Mouse (Mus musculus) myocyte (in vitro differentiated cells): ENCODE measurements around the gene Apex1. TPM values are rescaled to one million over a fixed set of nuclear protein-coding genes. Genes with fewer than 3 reads are reported as not detected.

Experiments
- H3K27me3 ChIP-seq: one replicate; pipeline ENCODE4 v1.6.1; 2011; ENCODE audit not compliant: control insufficient read depth, insufficient read depth, insufficient read length
- H3K36me3 ChIP-seq: one replicate; pipeline ENCODE4 v1.6.1; 2011; ENCODE audit not compliant: control insufficient read depth, insufficient read depth
- H3K4me2 ChIP-seq: one replicate; pipeline ENCODE4 v1.6.1; 2011; ENCODE audit warnings: low read depth, control low read depth
- H3K4me3 ChIP-seq: one replicate; pipeline ENCODE4 v1.5.1; 2011; ENCODE audit warnings: mild to moderate bottlenecking, control low read depth, moderate library complexity
- H3K79me2 ChIP-seq: one replicate; pipeline ENCODE4 v1.6.1; 2011; ENCODE audit not compliant: control insufficient read depth, insufficient read depth
- H3ac ChIP-seq: one replicate; pipeline ENCODE4 v1.6.1; 2011; ENCODE audit not compliant: control insufficient read depth, insufficient read length
- CEBPB ChIP-seq: IDR thresholded peaks from 2 replicates; pipeline ENCODE4 v1.6.1; 2011; ENCODE audit warnings: mild to moderate bottlenecking, moderate library complexity; ENCODE audit not compliant: poor library complexity, insufficient read depth, severe bottlenecking
- E2F4 ChIP-seq: IDR thresholded peaks from one replicate; pipeline ENCODE4 v1.6.1; 2011; ENCODE audit warnings: mild to moderate bottlenecking, control low read depth, moderate library complexity; ENCODE audit not compliant: insufficient read depth
- MAX ChIP-seq: IDR thresholded peaks from one replicate; pipeline ENCODE4 v1.6.1; 2011; ENCODE audit warnings: low read depth, mild to moderate bottlenecking, control low read depth
- MYOD1 ChIP-seq, 3 experiments: IDR thresholded peaks; one replicate each; pipeline ENCODE4 v1.6.1; 2011; ENCODE audit warnings: control low read depth in 2 of 3, low read depth in 2 of 3, mild to moderate bottlenecking in 2 of 3, moderate library complexity in 1 of 3; ENCODE audit not compliant: insufficient read length in 2 of 3, control insufficient read depth in 1 of 3
- MYOG ChIP-seq, 3 experiments: IDR thresholded peaks; one replicate each; pipeline ENCODE4 v1.6.1; 2011; ENCODE audit warnings: control low read depth in 2 of 3, low read depth in 2 of 3, mild to moderate bottlenecking in 2 of 3; ENCODE audit not compliant: insufficient read length in 2 of 3, control insufficient read depth in 1 of 3, insufficient read depth in 1 of 3
- POLR2A ChIP-seq: IDR thresholded peaks from one replicate; pipeline ENCODE4 v1.6.1; 2011; ENCODE audit warnings: low read depth, mild to moderate bottlenecking, control low read depth, moderate library complexity; ENCODE audit not compliant: insufficient read length
- POLR2AphosphoS2 ChIP-seq: IDR thresholded peaks from one replicate; pipeline ENCODE4 v1.6.1; 2011; ENCODE audit warnings: low read depth, control low read depth; ENCODE audit not compliant: insufficient read length
- REST ChIP-seq: IDR thresholded peaks from one replicate; pipeline ENCODE4 v1.6.1; 2011; ENCODE audit warnings: mild to moderate bottlenecking, control low read depth, moderate library complexity; ENCODE audit not compliant: insufficient read depth, insufficient read length
- SRF ChIP-seq: IDR thresholded peaks from one replicate; pipeline ENCODE4 v1.6.1; 2011; ENCODE audit warnings: low read depth; ENCODE audit not compliant: control insufficient read depth, insufficient read length
- TCF12 ChIP-seq: IDR thresholded peaks from one replicate; pipeline ENCODE4 v1.6.1; 2011; ENCODE audit warnings: mild to moderate bottlenecking, control low read depth; ENCODE audit not compliant: poor library complexity, insufficient read depth, severe bottlenecking
- TCF3 ChIP-seq: IDR thresholded peaks from one replicate; pipeline ENCODE4 v1.6.1; 2011; ENCODE audit warnings: low read depth, control low read depth; ENCODE audit not compliant: insufficient read length
- USF1 ChIP-seq: IDR thresholded peaks from one replicate; pipeline ENCODE4 v1.6.1; 2011; ENCODE audit warnings: low read depth, mild to moderate bottlenecking, control low read depth, moderate library complexity
- polyA plus RNA-seq: library from polyadenylated mRNA; unstranded; fragments of >200 nt; fragmentation: generic; extraction: Trizol; gene quantifications from one replicate; pipeline ENCODE4 v1.2.1, GENCODE M21; 2012; ENCODE audit warnings: missing spikeins

Gene Apex1
- polyA plus RNA-seq, 1 experiment: 113 TPM

- Histone ChIP-seq H3K4me3 (peak overlapping the region; percentile 43), H3K79me2 (peaks cover 43% of the 10 kb centered on the region)
- peak in 1 of 3 experiments; percentile 62 for TF ChIP-seq MYOD1 (IDR thresholded peaks at IDR 0.05; ENCODE audit: control insufficient read depth in 1 of 3, insufficient read length in 2 of 3, low read depth in 2 of 3)
- TF ChIP-seq POLR2A: no peak
- no peak for TF ChIP-seq USF1
- TF ChIP-seq TCF3: no peak
- no peak for TF ChIP-seq CEBPB
- TF ChIP-seq SRF: no peak
- TF ChIP-seq REST: no peak
- TF ChIP-seq MAX: no peak
- TF ChIP-seq E2F4: no peak
- TF ChIP-seq MYOG (IDR thresholded peaks at IDR 0.05; ENCODE audit: control insufficient read depth in 1 of 3, insufficient read depth in 1 of 3, insufficient read length in 2 of 3, low read depth in 2 of 3): peak in 1 of 3 experiments; percentile 48
Observed at GRCm38 (mm10) chr14:50930377-50930753, 5.6 kb downstream of the Apex1 start.

GRCm38 (mm10) chr14:50930754-50931492, 6.2 kb downstream of the Apex1 start, which contains the start of the genes Pip4p1 and Pnp:
Gene Pip4p1 (minus strand): TSS chr14:50930856.
Gene Pnp (plus strand): TSS chr14:50931082.
- Histone ChIP-seq H3K4me2 (peak within 1 kb of the TSS; percentile 94), H3K27me3 (no peaks in the 10 kb centered on the region), H3ac (peak within 1 kb of the TSS; percentile 56), H3K4me3 (peak within 1 kb of the TSS; percentile 43), H3K79me2 (peaks cover 38% of the 10 kb centered on the region), H3K36me3 (peaks cover 24% of the 10 kb centered on the region)
- TF ChIP-seq USF1: peak; percentile 98
- no peak for TF ChIP-seq MAX
- peak in 2 of 3 experiments; percentile 21 to 45 for TF ChIP-seq MYOD1 (IDR thresholded peaks at IDR 0.05; ENCODE audit: control insufficient read depth in 1 of 3, insufficient read length in 2 of 3, low read depth in 2 of 3)
- TF ChIP-seq SRF: peak; percentile 70
- peak; percentile 83 for TF ChIP-seq POLR2A
- TF ChIP-seq TCF3: no peak
- no peak for TF ChIP-seq REST
- no peak for TF ChIP-seq TCF12
- TF ChIP-seq MYOG (IDR thresholded peaks at IDR 0.05; ENCODE audit: control insufficient read depth in 1 of 3, insufficient read depth in 1 of 3, insufficient read length in 2 of 3, low read depth in 2 of 3): peak in 2 of 3 experiments; percentile 41 to 46
- peak; percentile 33 for TF ChIP-seq E2F4
- TF ChIP-seq CEBPB: no peak
- peak; percentile 67 for TF ChIP-seq POLR2AphosphoS2

More at GRCm38 (mm10) chr14:50930377-50930753, 5.6 kb downstream of the Apex1 start:
- peak overlapping the region; percentile 56 for H3ac ChIP-seq
- peak overlapping the region; percentile 94 for H3K4me2 ChIP-seq
- no peaks in the 10 kb centered on the region for H3K27me3 ChIP-seq
- peaks cover 24% of the 10 kb centered on the region for H3K36me3 ChIP-seq

- peak overlapping the region; percentile 43 for H3K4me3 ChIP-seq
- TF ChIP-seq SRF (no peak), USF1 (no peak), MYOD1 (IDR thresholded peaks at IDR 0.05; ENCODE audit: control insufficient read depth in 1 of 3, insufficient read length in 2 of 3, low read depth in 2 of 3) (no peak), MYOG (IDR thresholded peaks at IDR 0.05; ENCODE audit: control insufficient read depth in 1 of 3, insufficient read depth in 1 of 3, insufficient read length in 2 of 3, low read depth in 2 of 3) (no peak), REST (no peak), TCF3 (no peak), MAX (no peak), POLR2AphosphoS2 (no peak), CEBPB (no peak), TCF12 (no peak), E2F4 (no peak), POLR2A (no peak)
- H3K4me2 ChIP-seq: peak overlapping the region; percentile 74
- H3K36me3 ChIP-seq: peaks cover 24% of the 10 kb centered on the region
- H3K27me3 ChIP-seq: no peaks in the 10 kb centered on the region
- H3ac ChIP-seq: peak overlapping the region; percentile 56
- peaks cover 31% of the 10 kb centered on the region for H3K79me2 ChIP-seq
Observed at GRCm38 (mm10) chr14:50931493-50932020, 6.8 kb downstream of the Apex1 start.

DNA sequence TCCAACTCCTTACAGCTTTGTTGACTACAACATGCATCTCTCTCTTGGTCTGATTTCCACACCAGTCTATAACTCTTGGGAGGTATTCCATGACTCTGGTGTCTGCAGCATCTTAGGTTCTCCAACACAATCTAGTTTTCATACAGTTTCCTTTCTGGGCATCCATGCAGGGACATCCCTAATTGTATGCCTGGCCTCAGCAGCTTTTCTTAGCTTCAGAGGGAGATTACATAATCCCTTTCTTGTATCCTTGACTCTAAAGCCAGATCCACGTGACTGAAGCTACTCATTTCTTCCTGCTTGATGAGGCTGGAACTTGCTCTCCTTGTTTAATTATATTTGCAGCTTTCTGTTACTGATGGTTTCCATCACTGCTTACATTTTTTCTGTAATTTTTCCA, 11.9 kb downstream of the Apex1 start:
- Histone ChIP-seq H3K79me2 (no peaks in the 10 kb centered on the region), H3ac (no peak overlapping the region), H3K4me3 (no peak overlapping the region), H3K36me3 (no peaks in the 10 kb centered on the region), H3K27me3 (no peaks in the 10 kb centered on the region), H3K4me2 (no peak overlapping the region)
- no peak for TF ChIP-seq MAX
- TF ChIP-seq POLR2AphosphoS2: no peak
- no peak for TF ChIP-seq SRF
- TF ChIP-seq USF1: no peak
- no peak for TF ChIP-seq MYOD1 (IDR thresholded peaks at IDR 0.05; ENCODE audit: control insufficient read depth in 1 of 3, insufficient read length in 2 of 3, low read depth in 2 of 3)
- TF ChIP-seq TCF12: no peak
- no peak for TF ChIP-seq MYOG (IDR thresholded peaks at IDR 0.05; ENCODE audit: control insufficient read depth in 1 of 3, insufficient read depth in 1 of 3, insufficient read length in 2 of 3, low read depth in 2 of 3)
- TF ChIP-seq E2F4: no peak
- TF ChIP-seq CEBPB: no peak
- no peak for TF ChIP-seq POLR2A
- no peak for TF ChIP-seq REST
- no peak for TF ChIP-seq TCF3
